Mouse (Mus musculus): ENCODE measurements at regions not wholly inside any gene's neighbourhood (a gene's known extent, or its start where the extent isn't known, plus 50 kb on each side); places are given as distances from the start of the nearest gene placed in this dataset.
A peak's percentile ranks its signal among the peaks of the same experiment; 100 is the strongest.

DNA sequence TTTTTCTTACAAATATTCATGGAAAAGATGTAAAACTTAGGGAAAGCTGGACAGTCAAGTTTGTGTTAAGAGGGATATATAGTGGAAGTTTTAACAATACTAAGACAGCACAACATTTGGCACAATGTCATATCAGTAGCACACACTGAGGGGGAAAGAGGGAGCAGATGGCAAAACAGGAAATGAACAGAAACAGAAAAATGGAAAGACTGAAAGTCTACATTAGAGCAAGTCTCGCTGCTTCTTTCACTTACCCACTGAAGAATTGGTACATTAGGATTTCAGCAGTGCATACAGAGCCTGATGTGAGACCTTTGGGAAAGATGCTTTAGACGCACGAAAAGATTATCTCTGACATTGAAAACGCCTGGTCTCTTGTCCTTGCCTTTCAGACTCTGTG, 1223.5 kb upstream of the Zeb2 start:
- Histone ChIP-seq H3K9ac (replicated peaks; ENCODE audit: low read depth, low read length) (no peak overlapping the region), H3K9me3 (ENCODE audit: control insufficient read depth, low read length) (no peaks in the 10 kb centered on the region), H3K27me3 (replicated peaks; ENCODE audit: control insufficient read depth, insufficient read depth, low read length) (no peaks in the 10 kb centered on the region), H3K4me2 (ENCODE audit: low read length) (no peak overlapping the region), H3K36me3 (ENCODE audit: control insufficient read depth, insufficient read depth) (no peaks in the 10 kb centered on the region), H3K4me3 (replicated peaks; ENCODE audit: low read length) (no peak overlapping the region), H3K4me1 (replicated peaks; ENCODE audit: control insufficient read depth, insufficient read depth, low read length) (no peaks in the 10 kb centered on the region), H3K27ac (ENCODE audit: low read length) (no peak overlapping the region)
- 79% methylated on average over 4 of the region's 4 CpGs for WGBS
- ATAC-seq, result no peak

DNA sequence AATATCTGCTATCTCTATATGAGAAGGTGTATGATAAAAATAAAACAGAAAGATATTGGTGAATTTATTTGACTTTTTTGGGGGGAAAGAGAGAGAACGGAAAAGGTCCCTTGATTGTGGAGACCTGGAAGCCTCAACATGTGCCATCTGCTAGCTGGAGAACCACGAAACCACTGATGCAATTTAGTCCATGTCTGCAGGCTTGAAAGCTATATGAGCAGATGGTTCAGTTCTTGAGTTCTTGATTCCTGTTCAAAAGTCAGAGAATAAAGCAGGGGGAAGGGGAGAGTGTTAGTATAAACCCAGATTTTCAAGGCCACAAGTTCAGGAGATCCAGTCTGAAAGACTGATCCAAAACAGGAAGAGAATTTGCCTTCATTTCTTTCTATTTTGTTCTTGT, 1199.5 kb upstream of the Zeb2 start:
- H3K4me3 ChIP-seq (replicated peaks; ENCODE audit: low read length), result no peak overlapping the region
- H3K4me1 ChIP-seq (replicated peaks; ENCODE audit: control insufficient read depth, insufficient read depth, low read length), result no peaks in the 10 kb centered on the region
- no peak for ATAC-seq
- whole genome bisulfite sequencing, result 70% methylated on average over 2 of the region's 2 CpGs
- no peak overlapping the region for H3K27ac ChIP-seq (ENCODE audit: low read length)
- no peaks in the 10 kb centered on the region for H3K9me3 ChIP-seq (ENCODE audit: control insufficient read depth, low read length)
- no peak overlapping the region for H3K4me2 ChIP-seq (ENCODE audit: low read length)
- H3K9ac ChIP-seq (replicated peaks; ENCODE audit: low read depth, low read length), result no peak overlapping the region
- H3K27me3 ChIP-seq (replicated peaks; ENCODE audit: control insufficient read depth, insufficient read depth, low read length), result no peaks in the 10 kb centered on the region
- no peaks in the 10 kb centered on the region for H3K36me3 ChIP-seq (ENCODE audit: control insufficient read depth, insufficient read depth)

DNA sequence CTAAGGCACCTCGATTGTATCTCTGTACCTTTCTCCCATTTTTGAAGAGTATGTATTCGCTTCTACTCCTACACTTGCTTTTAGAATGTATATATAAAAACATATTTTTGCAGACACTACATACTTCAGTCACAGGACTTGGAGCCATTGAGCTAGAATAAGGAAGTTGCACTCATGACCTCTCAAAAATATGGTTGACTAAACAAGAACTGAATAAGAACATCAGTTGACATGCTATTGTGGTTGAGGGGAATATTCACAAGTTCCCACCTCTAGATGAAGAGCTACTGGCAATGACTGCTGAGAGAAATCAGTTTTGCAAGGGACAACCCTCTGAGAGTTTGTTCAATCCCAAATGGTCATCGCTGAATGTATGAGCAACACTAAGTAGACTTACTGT, 1198.0 kb upstream of the Zeb2 start:
- Histone ChIP-seq H3K4me2 (ENCODE audit: low read length) (no peak overlapping the region), H3K4me1 (replicated peaks; ENCODE audit: control insufficient read depth, insufficient read depth, low read length) (no peaks in the 10 kb centered on the region), H3K4me3 (replicated peaks; ENCODE audit: low read length) (no peak overlapping the region), H3K9ac (replicated peaks; ENCODE audit: low read depth, low read length) (no peak overlapping the region), H3K27ac (ENCODE audit: low read length) (no peak overlapping the region), H3K27me3 (replicated peaks; ENCODE audit: control insufficient read depth, insufficient read depth, low read length) (no peaks in the 10 kb centered on the region), H3K9me3 (ENCODE audit: control insufficient read depth, low read length) (no peaks in the 10 kb centered on the region), H3K36me3 (ENCODE audit: control insufficient read depth, insufficient read depth) (no peaks in the 10 kb centered on the region)
- WGBS, result 96% methylated on average over 3 of the region's 3 CpGs
- ATAC-seq, result no peak

DNA sequence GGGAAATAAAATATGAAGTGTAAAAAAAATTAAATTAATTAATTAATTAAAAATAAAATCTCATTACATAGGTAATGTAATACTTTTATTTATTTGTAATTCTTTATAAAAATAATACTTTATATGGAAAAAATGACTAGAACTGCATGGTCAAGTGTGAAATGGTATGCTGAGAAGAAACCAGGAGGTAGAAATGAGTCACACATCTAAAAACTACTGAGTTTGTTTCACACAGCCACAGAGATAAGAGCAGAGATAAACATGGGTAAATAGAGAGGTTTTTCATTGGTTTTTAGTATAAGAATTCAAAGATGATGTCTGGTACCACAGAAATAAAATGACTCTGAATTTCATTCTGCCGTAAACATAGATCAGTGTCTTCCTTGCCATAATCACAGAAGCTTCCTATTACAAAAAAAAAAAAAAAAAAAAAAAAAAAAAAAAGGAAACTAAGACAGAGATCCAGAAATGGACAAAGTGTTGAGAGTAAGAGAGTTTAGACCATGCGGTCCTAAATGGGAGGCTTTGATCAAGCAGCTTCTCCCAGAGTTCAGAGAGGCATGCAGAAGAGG, 1190.5 kb upstream of the Zeb2 start:
- Histone ChIP-seq H3K4me2 (ENCODE audit: low read length) (no peak overlapping the region), H3K4me3 (replicated peaks; ENCODE audit: low read length) (no peak overlapping the region), H3K36me3 (ENCODE audit: control insufficient read depth, insufficient read depth) (no peaks in the 10 kb centered on the region), H3K9ac (replicated peaks; ENCODE audit: low read depth, low read length) (no peak overlapping the region), H3K27ac (ENCODE audit: low read length) (no peak overlapping the region), H3K4me1 (replicated peaks; ENCODE audit: control insufficient read depth, insufficient read depth, low read length) (no peaks in the 10 kb centered on the region), H3K9me3 (ENCODE audit: control insufficient read depth, low read length) (no peaks in the 10 kb centered on the region), H3K27me3 (replicated peaks; ENCODE audit: control insufficient read depth, insufficient read depth, low read length) (no peaks in the 10 kb centered on the region)
- no peak for ATAC-seq
- WGBS, result 98% methylated on average over 2 of the region's 2 CpGs

DNA sequence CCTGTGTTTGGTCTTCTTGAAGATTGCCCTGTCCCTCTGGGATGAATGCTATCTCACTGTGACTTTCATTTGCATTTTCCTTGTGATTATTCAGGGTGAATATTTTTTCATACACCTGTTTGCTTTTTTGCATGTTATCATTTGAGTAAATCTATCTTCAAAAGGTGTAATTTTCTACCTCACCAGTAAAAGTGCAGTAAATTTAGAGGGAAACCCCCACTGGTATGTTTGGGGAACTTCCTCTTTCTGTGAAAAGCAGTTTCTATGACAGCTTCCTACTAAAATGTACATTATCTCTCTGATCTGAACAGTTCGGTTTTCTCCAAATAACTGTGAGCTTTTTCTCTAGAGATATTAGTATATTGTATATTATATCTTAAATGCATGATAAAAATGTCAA, 1185.4 kb upstream of the Zeb2 start:
- H3K36me3 ChIP-seq (ENCODE audit: control insufficient read depth, insufficient read depth), result no peaks in the 10 kb centered on the region
- H3K27ac ChIP-seq (ENCODE audit: low read length), result no peak overlapping the region
- no peak overlapping the region for H3K9ac ChIP-seq (replicated peaks; ENCODE audit: low read depth, low read length)
- no peak overlapping the region for H3K4me3 ChIP-seq (replicated peaks; ENCODE audit: low read length)
- H3K4me2 ChIP-seq (ENCODE audit: low read length), result no peak overlapping the region
- no peaks in the 10 kb centered on the region for H3K9me3 ChIP-seq (ENCODE audit: control insufficient read depth, low read length)
- H3K4me1 ChIP-seq (replicated peaks; ENCODE audit: control insufficient read depth, insufficient read depth, low read length), result no peaks in the 10 kb centered on the region
- no peak for ATAC-seq
- 89% methylated on average over 1 of the region's 1 CpGs for WGBS
- H3K27me3 ChIP-seq (replicated peaks; ENCODE audit: control insufficient read depth, insufficient read depth, low read length), result no peaks in the 10 kb centered on the region

DNA sequence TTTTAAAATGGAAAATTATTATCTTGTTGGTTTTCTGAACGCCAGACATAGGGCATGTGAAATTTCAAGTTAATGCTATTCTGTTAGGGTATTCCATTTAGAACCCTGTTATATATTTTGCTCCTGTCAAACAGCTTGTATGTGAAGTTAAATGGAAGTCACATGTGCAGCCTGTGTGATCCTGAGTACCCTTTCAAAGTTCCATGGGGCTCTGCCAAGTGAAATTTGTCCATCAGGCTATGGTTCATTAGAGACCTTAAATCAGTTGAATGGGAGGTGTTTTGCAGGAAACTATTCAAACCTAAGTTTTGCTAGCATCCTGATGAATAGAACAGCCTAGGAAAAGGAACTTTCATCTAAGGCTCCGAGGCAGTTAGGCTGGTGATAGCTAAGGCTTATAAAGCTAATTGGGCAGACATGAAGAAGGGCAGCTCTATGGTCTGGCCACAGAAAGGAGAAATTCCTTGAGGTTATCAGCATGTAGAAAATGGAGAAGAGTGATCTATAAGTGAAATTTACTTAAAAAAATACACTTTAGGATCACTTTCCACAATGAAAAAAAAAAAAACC, 1180.2 kb upstream of the Zeb2 start:
- no peak overlapping the region for H3K27ac ChIP-seq (ENCODE audit: low read length)
- no peak overlapping the region for H3K4me3 ChIP-seq (replicated peaks; ENCODE audit: low read length)
- WGBS, result 8% methylated on average over 2 of the region's 2 CpGs
- peak; percentile 72 for ATAC-seq
- no peaks in the 10 kb centered on the region for H3K36me3 ChIP-seq (ENCODE audit: control insufficient read depth, insufficient read depth)
- H3K27me3 ChIP-seq (replicated peaks; ENCODE audit: control insufficient read depth, insufficient read depth, low read length), result no peaks in the 10 kb centered on the region
- H3K4me2 ChIP-seq (ENCODE audit: low read length), result no peak overlapping the region
- H3K9ac ChIP-seq (replicated peaks; ENCODE audit: low read depth, low read length), result no peak overlapping the region
- H3K9me3 ChIP-seq (ENCODE audit: control insufficient read depth, low read length), result no peaks in the 10 kb centered on the region
- no peaks in the 10 kb centered on the region for H3K4me1 ChIP-seq (replicated peaks; ENCODE audit: control insufficient read depth, insufficient read depth, low read length)

DNA sequence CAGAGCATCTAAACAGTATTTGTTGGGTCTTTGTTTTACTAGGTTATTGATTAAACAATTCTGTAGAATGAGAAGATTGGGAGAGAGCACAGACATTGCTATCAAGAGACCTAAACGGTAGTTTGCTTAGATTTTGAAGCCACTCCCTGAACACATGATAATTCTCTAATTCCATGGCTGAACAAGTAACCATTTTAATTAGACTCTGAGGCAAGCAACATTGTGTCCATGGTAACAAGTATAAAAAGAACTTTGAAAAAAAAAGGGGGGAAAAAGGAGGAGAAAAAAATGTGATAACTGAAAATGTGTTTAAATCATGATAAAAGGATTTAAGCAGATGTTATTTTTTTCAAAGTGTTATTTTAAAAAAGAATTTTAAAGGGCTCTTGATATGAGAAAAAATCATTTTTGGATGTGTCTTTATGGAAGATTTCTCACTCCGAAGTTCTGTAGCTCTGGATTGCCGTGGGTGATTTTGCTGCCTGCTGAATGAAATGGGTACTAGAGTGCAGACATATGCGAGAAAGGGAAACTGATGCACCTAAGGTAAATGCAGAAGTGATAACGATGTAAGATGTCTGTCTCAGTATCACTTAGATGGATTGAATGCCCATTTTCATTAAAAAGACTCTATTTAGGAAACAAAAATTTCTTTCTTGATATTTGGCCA, 1166.9 kb upstream of the Zeb2 start:
- Histone ChIP-seq H3K9ac (replicated peaks; ENCODE audit: low read depth, low read length) (no peak overlapping the region), H3K36me3 (ENCODE audit: control insufficient read depth, insufficient read depth) (no peaks in the 10 kb centered on the region), H3K4me2 (ENCODE audit: low read length) (no peak overlapping the region), H3K9me3 (ENCODE audit: control insufficient read depth, low read length) (no peaks in the 10 kb centered on the region), H3K4me3 (replicated peaks; ENCODE audit: low read length) (no peak overlapping the region), H3K27me3 (replicated peaks; ENCODE audit: control insufficient read depth, insufficient read depth, low read length) (no peaks in the 10 kb centered on the region), H3K4me1 (replicated peaks; ENCODE audit: control insufficient read depth, insufficient read depth, low read length) (no peaks in the 10 kb centered on the region), H3K27ac (ENCODE audit: low read length) (no peak overlapping the region)
- 44% methylated on average over 5 of the region's 5 CpGs for WGBS
- no peak for ATAC-seq

DNA sequence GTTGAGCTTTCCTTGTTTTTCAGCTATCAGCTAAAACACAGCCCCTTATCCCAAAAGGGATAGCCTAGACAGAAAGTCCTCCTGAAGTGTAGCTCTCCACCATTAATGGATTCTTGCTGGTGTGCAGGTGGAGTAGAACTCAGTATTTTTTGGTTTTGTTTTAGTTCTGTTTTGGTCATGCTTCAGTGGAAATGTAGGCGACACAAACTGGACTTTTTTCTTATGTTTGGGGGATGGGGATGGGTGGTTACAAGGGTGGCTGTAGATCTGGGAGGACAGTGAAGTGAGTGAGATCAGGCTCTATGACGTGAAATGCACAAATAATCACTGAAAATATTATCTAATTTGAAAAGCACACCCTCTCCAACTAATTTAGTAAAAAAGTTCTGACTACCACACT, 1163.6 kb upstream of the Zeb2 start:
- Histone ChIP-seq H3K4me2 (ENCODE audit: low read length) (no peak overlapping the region), H3K27me3 (replicated peaks; ENCODE audit: control insufficient read depth, insufficient read depth, low read length) (no peaks in the 10 kb centered on the region), H3K4me1 (replicated peaks; ENCODE audit: control insufficient read depth, insufficient read depth, low read length) (no peaks in the 10 kb centered on the region), H3K4me3 (replicated peaks; ENCODE audit: low read length) (no peak overlapping the region), H3K9ac (replicated peaks; ENCODE audit: low read depth, low read length) (no peak overlapping the region), H3K36me3 (ENCODE audit: control insufficient read depth, insufficient read depth) (no peaks in the 10 kb centered on the region), H3K27ac (ENCODE audit: low read length) (no peak overlapping the region), H3K9me3 (ENCODE audit: control insufficient read depth, low read length) (no peaks in the 10 kb centered on the region)
- no peak for ATAC-seq
- 83% methylated on average over 2 of the region's 2 CpGs for WGBS

DNA sequence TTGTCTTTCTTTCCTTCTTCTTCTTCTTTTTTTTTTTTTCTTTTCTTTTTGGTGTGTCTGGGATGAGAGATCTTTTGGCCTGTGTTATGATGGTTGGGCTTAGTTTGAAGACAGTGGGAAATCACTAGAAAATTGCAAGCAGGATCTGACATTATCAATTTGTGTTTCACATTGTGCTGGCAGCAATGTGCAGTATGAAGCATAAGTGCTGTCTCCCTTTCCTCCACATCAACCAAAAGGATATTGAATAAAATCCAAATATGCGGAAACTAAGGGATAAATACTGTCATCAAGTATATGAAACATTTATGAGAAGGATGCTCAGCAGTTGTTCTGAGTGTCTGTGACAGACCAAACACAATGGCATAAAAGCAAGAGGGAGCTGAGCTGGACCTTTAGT, 1144.4 kb upstream of the Zeb2 start:
- no peak overlapping the region for H3K4me3 ChIP-seq (replicated peaks; ENCODE audit: low read length)
- no peaks in the 10 kb centered on the region for H3K4me1 ChIP-seq (replicated peaks; ENCODE audit: control insufficient read depth, insufficient read depth, low read length)
- no peak overlapping the region for H3K27ac ChIP-seq (ENCODE audit: low read length)
- no peaks in the 10 kb centered on the region for H3K9me3 ChIP-seq (ENCODE audit: control insufficient read depth, low read length)
- peak; percentile 58 for ATAC-seq
- no peak overlapping the region for H3K9ac ChIP-seq (replicated peaks; ENCODE audit: low read depth, low read length)
- H3K36me3 ChIP-seq (ENCODE audit: control insufficient read depth, insufficient read depth), result no peaks in the 10 kb centered on the region
- no peak overlapping the region for H3K4me2 ChIP-seq (ENCODE audit: low read length)
- WGBS, result 85% methylated on average over 1 of the region's 1 CpGs
- no peaks in the 10 kb centered on the region for H3K27me3 ChIP-seq (replicated peaks; ENCODE audit: control insufficient read depth, insufficient read depth, low read length)
